Mouse (Mus musculus) CD4-positive helper T cell, adult 2 months (primary cell): ENCODE data around the gene Lrrk1.
"Not testable (repeated sequence)": the region's sequence is repeated elsewhere in the genome, so short reads cannot be mapped to it uniquely, and the experiment has no call there.

Experiments used
- DNase-seq: peaks from one replicate; pipeline ENCODE4 v3.0.0-alpha.2; 2012; ENCODE audit warnings: low read depth, missing footprints, low spot score

Gene Lrrk1

GRCm38 (mm10) chr7:66195881-66196280, 192.3 kb downstream of the Lrrk1 start:
- no peak for DNase-seq

- DNase-seq: no peak
Observed at GRCm38 (mm10) chr7:66194511-66194910, 193.6 kb downstream of the Lrrk1 start.

- not testable (repeated sequence) for DNase-seq
Observed at GRCm38 (mm10) chr7:66190385-66190784, 197.8 kb downstream of the Lrrk1 start.

GRCm38 (mm10) chr7:66187581-66188231, 200.4 kb downstream of the Lrrk1 start:
- DNase-seq: no peak

GRCm38 (mm10) chr7:66185370-66185769, 202.8 kb downstream of the Lrrk1 start:
- DNase-seq: peak; percentile 77

GRCm38 (mm10) chr7:66184026-66184425, 204.1 kb downstream of the Lrrk1 start:
- DNase-seq: no peak

- peak; percentile 39 for DNase-seq
Observed at GRCm38 (mm10) chr7:66183404-66183803, 204.7 kb downstream of the Lrrk1 start.

GRCm38 (mm10) chr7:66182075-66182715, 206.0 kb downstream of the Lrrk1 start:
- DNase-seq: no peak

GRCm38 (mm10) chr7:66180711-66181365, 207.3 kb downstream of the Lrrk1 start:
- peak; percentile 46 for DNase-seq

GRCm38 (mm10) chr7:66180260-66180659, 207.9 kb downstream of the Lrrk1 start:
- DNase-seq: peak; percentile 84

- peak; percentile 62 for DNase-seq
Observed at GRCm38 (mm10) chr7:66179711-66180110, 208.4 kb downstream of the Lrrk1 start.

- DNase-seq: peak; percentile 43
Observed at GRCm38 (mm10) chr7:66179120-66179581, 209.0 kb downstream of the Lrrk1 start.

- DNase-seq: no peak
Observed at GRCm38 (mm10) chr7:66178101-66178500, 210.0 kb downstream of the Lrrk1 start.

GRCm38 (mm10) chr7:66176929-66177328, 211.2 kb downstream of the Lrrk1 start:
- DNase-seq: no peak
